Mouse (Mus musculus) myocyte (in vitro differentiated cells): ENCODE data around the gene Pdcd4.

ENCODE experiments used
- CEBPB ChIP-seq: IDR thresholded peaks from 2 replicates; pipeline ENCODE4 v1.6.1; 2011; ENCODE audit warnings: mild to moderate bottlenecking, moderate library complexity; ENCODE audit not compliant: poor library complexity, insufficient read depth, severe bottlenecking
- E2F4 ChIP-seq: IDR thresholded peaks from one replicate; pipeline ENCODE4 v1.6.1; 2011; ENCODE audit warnings: mild to moderate bottlenecking, control low read depth, moderate library complexity; ENCODE audit not compliant: insufficient read depth
- MYOG ChIP-seq, 3 experiments: IDR thresholded peaks; one replicate each; pipeline ENCODE4 v1.6.1; 2011; ENCODE audit warnings: control low read depth in 2 of 3, low read depth in 2 of 3, mild to moderate bottlenecking in 2 of 3; ENCODE audit not compliant: insufficient read length in 2 of 3, control insufficient read depth in 1 of 3, insufficient read depth in 1 of 3
- POLR2A ChIP-seq: IDR thresholded peaks from one replicate; pipeline ENCODE4 v1.6.1; 2011; ENCODE audit warnings: low read depth, mild to moderate bottlenecking, control low read depth, moderate library complexity; ENCODE audit not compliant: insufficient read length

- TF ChIP-seq MYOG (IDR thresholded peaks at IDR 0.05; ENCODE audit: control insufficient read depth in 1 of 3, insufficient read depth in 1 of 3, insufficient read length in 2 of 3, low read depth in 2 of 3) (peak in 1 of 3 experiments; percentile 9), POLR2A (no peak), CEBPB (no peak), E2F4 (no peak)
Observed at GRCm38 (mm10) chr19:53890781-53891251, 1.2 kb upstream of the Pdcd4 start.
